Mouse (Mus musculus): ENCODE measurements at regions not wholly inside any gene's neighbourhood (a gene's known extent, or its start where the extent isn't known, plus 50 kb on each side); places are given as distances from the start of the nearest gene placed in this dataset.

GRCm38 (mm10) chr15:62465026-62465839, 1379.7 kb downstream of the Gsdmc2 start:
- TF ChIP-seq ZC3H11A (IDR thresholded peaks at IDR 0.05; ENCODE audit: borderline replicate concordance, low read depth, low read length), result no peak
- no peak for TF ChIP-seq HCFC1 (IDR thresholded peaks at IDR 0.05; ENCODE audit: borderline replicate concordance, insufficient read depth, low read length)
- TF ChIP-seq MAFK (IDR thresholded peaks at IDR 0.05; ENCODE audit: insufficient read depth, low read depth, low read length), result no peak
- no peak for TF ChIP-seq ZNF384 (IDR thresholded peaks at IDR 0.05; ENCODE audit: low read depth, low read length)

Data from ES-E14 (cell line).